Mouse (Mus musculus): Measurements from ENCODE around the gene Wwc2.

DNA sequence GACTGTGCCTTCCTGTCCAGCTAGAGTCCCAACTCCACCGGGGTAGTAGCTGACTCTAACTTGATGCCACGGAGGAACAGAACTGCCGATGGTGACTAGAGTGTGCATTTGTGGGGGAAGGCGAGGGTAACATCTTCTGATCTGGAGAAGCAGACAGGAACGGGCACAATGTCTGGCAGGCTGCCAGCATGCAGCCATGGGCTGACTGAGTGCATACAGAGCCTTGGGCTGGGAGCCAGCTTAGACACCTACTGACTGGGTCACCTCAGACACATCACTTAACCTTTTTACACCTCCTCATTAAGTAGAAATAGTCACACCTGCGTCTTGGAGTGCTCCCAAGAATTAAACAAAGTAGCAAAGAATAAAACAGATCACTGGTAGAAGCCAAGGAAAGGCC is 28.7 kb downstream of the Wwc2 start:
- no peak for TF ChIP-seq CTCF (IDR thresholded peaks at IDR 0.05; ENCODE audit: low read depth)
- no peak for TF ChIP-seq EP300 (IDR thresholded peaks at IDR 0.05; ENCODE audit: low read depth)

All from liver, postnatal 0 days (tissue).